ENCODE assay signal across 20 mouse cellular contexts in genomic region chr1:108110984-108111383, GRCm38 (mm10).
"Had no signal": no experiment of that assay in that cellular context is flagged by ENCODE, and none has a peak within 500 bp of the region (broad histone marks: within the 10 kb centered on the region; RNA-seq: fewer than 3 reads in every experiment).

No protein-coding gene starts in this region.

- H3K4me2 ChIP-seq: liver, embryonic 11.5 days; liver, embryonic 13.5 days; liver, embryonic 15.5 days; midbrain, embryonic 12.5 days; neural tube, embryonic 13.5 days; neural tube, embryonic 15.5 days had no signal

- DNase-seq: liver; liver, embryonic 13.5 days; liver, postnatal 0 days; midbrain, embryonic 14.5 days; retina, postnatal 1 day; right cerebral cortex, adult 18-20 months; right cerebral cortex, postnatal 25 days; right cerebral cortex, postnatal 4 days; spleen, adult 18-20 months; thymus, adult 18-20 months; thymus, postnatal 14 days; thymus, postnatal 36 days had no signal

- H3K4me1 ChIP-seq: liver, embryonic 13.5 days; liver, embryonic 15.5 days; midbrain, embryonic 10.5 days; midbrain, embryonic 12.5 days; neural tube, embryonic 13.5 days; neural tube, embryonic 15.5 days had no signal

- H3K9me3 ChIP-seq: liver, embryonic 13.5 days; liver, embryonic 15.5 days; midbrain, embryonic 10.5 days; midbrain, embryonic 12.5 days; neural tube, embryonic 13.5 days; neural tube, embryonic 15.5 days had no signal

- H3K36me3 ChIP-seq: liver, embryonic 13.5 days; liver, embryonic 15.5 days; midbrain, embryonic 10.5 days; midbrain, embryonic 12.5 days; neural tube, embryonic 13.5 days; neural tube, embryonic 15.5 days had no signal

- H3K27me3 ChIP-seq: liver, embryonic 13.5 days; liver, embryonic 15.5 days; midbrain, embryonic 12.5 days; neural tube, embryonic 13.5 days; neural tube, embryonic 15.5 days had no signal

- H3K9ac ChIP-seq: liver, embryonic 13.5 days; liver, embryonic 15.5 days; liver, postnatal 0 days; midbrain, embryonic 12.5 days; neural tube, embryonic 13.5 days; neural tube, embryonic 15.5 days had no signal

- H3K4me3 ChIP-seq: liver, embryonic 13.5 days; liver, embryonic 15.5 days; midbrain, embryonic 10.5 days; midbrain, embryonic 12.5 days; myocyte; neural tube, embryonic 13.5 days; neural tube, embryonic 15.5 days had no signal

- H3K27ac ChIP-seq: liver, embryonic 13.5 days; liver, embryonic 15.5 days; midbrain, embryonic 10.5 days; midbrain, embryonic 12.5 days; neural tube, embryonic 13.5 days; neural tube, embryonic 15.5 days had no signal

- ATAC-seq: liver, postnatal 0 days; midbrain, embryonic 16.5 days had no signal
